Mouse (Mus musculus) bone marrow, adult 2 months (tissue): ENCODE measurements around the gene Selenon.

Experiments
- CTCF ChIP-seq: fragments of 200-500 bp; IDR thresholded peaks from 2 replicates; pipeline ENCODE4 v1.5.1; 2011; ENCODE audit warnings: low read length, control low read depth; ENCODE audit not compliant: control insufficient read depth, insufficient read depth
- POLR2A ChIP-seq: fragments of 200-500 bp; IDR thresholded peaks from 2 replicates; pipeline ENCODE4 v1.6.1; 2011; ENCODE audit warnings: low read depth, mild to moderate bottlenecking, control low read depth, low read length, borderline replicate concordance; ENCODE audit not compliant: control insufficient read depth

- TF ChIP-seq POLR2A = peak; percentile 81; the same call in 1 of the 2 replicates
- no peak for TF ChIP-seq CTCF
Measured at GRCm38 (mm10) chr4:134510845-134511411, 41.0 kb downstream of the Selenon start, which contains the start of gene Aunip.
